Comparison of ENCODE assay signal across 32 mouse cellular contexts in the genomic region with DNA sequence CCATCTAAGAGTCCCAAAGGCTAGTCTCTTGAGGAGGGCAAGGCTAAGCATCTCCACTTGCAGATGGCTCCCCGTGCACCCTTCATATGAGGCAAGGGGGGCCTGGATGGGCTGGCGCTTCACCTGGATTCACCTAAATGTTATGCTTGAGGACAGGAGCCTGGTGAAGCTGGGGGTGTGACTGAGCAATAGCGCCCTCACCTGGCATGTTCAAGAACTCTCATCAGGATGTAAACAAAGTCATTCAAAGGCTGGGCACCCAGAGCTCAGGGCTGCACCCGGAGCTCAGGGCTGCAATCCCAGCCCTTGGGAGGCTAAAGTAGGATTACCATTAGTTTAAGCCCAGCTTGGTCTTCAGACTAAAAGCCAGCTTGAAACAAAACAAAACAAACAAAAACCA. TPM values are rescaled to one million over a fixed set of nuclear protein-coding genes. Genes with fewer than 3 reads are reported as not detected.
A peak's percentile ranks its signal among the peaks of the same experiment; 100 is the strongest.
DNase-seq lines count a peak whose midpoint lies in the region; ATAC-seq and TF ChIP-seq lines count a peak whose summit lies in the region.
"Had no signal": no experiment of that assay in that cellular context is flagged by ENCODE, and none has a peak within 500 bp of the region (broad histone marks: within the 10 kb centered on the region; RNA-seq: fewer than 3 reads in every experiment).

No protein-coding gene starts in this region.

- no peaks in the 10 kb centered on the region for H3K36me3 ChIP-seq in hindbrain, postnatal 0 days (ENCODE audit: insufficient read depth, low read length)
- no peaks in the 10 kb centered on the region for H3K36me3 ChIP-seq in hindbrain, embryonic 14.5 days (replicated peaks; ENCODE audit: control insufficient read depth, insufficient read depth)
- no peaks in the 10 kb centered on the region for H3K36me3 ChIP-seq in testis, adult 2 months (ENCODE audit: control insufficient read depth, insufficient read depth, low read length)
- H3K36me3 ChIP-seq: embryonic facial prominence, embryonic 12.5 days; forebrain, embryonic 10.5 days; forebrain, embryonic 15.5 days; G1E; hindbrain, embryonic 10.5 days; midbrain, embryonic 13.5 days; neural tube, embryonic 13.5 days had no signal

- H3K27ac ChIP-seq in hindbrain, postnatal 0 days = no peak overlapping the region
- H3K27ac ChIP-seq in hindbrain, embryonic 14.5 days = no peak overlapping the region
- H3K27ac ChIP-seq in testis, adult 2 months (ENCODE audit: control insufficient read depth, insufficient read depth, low read depth, low read length) = no peak overlapping the region
- H3K27ac ChIP-seq: embryonic facial prominence, embryonic 12.5 days; forebrain, embryonic 10.5 days; forebrain, embryonic 15.5 days; hindbrain, embryonic 10.5 days; liver, embryonic 14.5 days; macrophage; midbrain, embryonic 13.5 days; neural tube, embryonic 13.5 days had no signal

- no peak for ATAC-seq in hindbrain, postnatal 0 days
- ATAC-seq in hindbrain, embryonic 14.5 days (ENCODE audit: low FRiP score) = no peak
- ATAC-seq in frontal cortex, adult (ENCODE audit: low TSS enrichment) = no peak; the same call in 1 of the 2 replicates
- ATAC-seq: CD4-positive, CD25-positive, alpha-beta regulatory T cell, adult 4 months; forebrain, embryonic 15.5 days; hindbrain, embryonic 16.5 days; intestine, embryonic 16.5 days; midbrain, embryonic 13.5 days had no signal

- H3K27me3 ChIP-seq in hindbrain, postnatal 0 days (ENCODE audit: insufficient read depth, low read length) = no peaks in the 10 kb centered on the region
- no peaks in the 10 kb centered on the region for H3K27me3 ChIP-seq in hindbrain, embryonic 14.5 days (ENCODE audit: control insufficient read depth, insufficient read depth, low read length)
- no peaks in the 10 kb centered on the region for H3K27me3 ChIP-seq in testis, adult 2 months (ENCODE audit: control insufficient read depth, insufficient read depth, low read length)
- H3K27me3 ChIP-seq: embryonic facial prominence, embryonic 12.5 days; forebrain, embryonic 15.5 days; midbrain, embryonic 13.5 days; neural tube, embryonic 13.5 days had no signal

- no peak overlapping the region for H3K4me3 ChIP-seq in hindbrain, postnatal 0 days (ENCODE audit: low read length)
- H3K4me3 ChIP-seq in hindbrain, embryonic 14.5 days (replicated peaks; ENCODE audit: low read length) = no peak overlapping the region
- no peak overlapping the region for H3K4me3 ChIP-seq in testis, adult 2 months (ENCODE audit: control insufficient read depth, low read depth, low read length)
- H3K4me3 ChIP-seq: embryonic facial prominence, embryonic 12.5 days; forebrain, embryonic 10.5 days; forebrain, embryonic 15.5 days; hindbrain, embryonic 10.5 days; midbrain, embryonic 13.5 days; neural tube, embryonic 13.5 days had no signal

- peak; percentile 33; the same call in 1 of the 2 replicates for TF ChIP-seq CTCF in hindbrain, postnatal 0 days (IDR thresholded peaks at IDR 0.05; ENCODE audit: low read depth)
- peak; percentile 68; the same call in 1 of the 2 replicates for TF ChIP-seq CTCF in testis, adult 2 months (IDR thresholded peaks at IDR 0.05; ENCODE audit: control insufficient read depth, insufficient read depth, insufficient replicate concordance, low read depth, low read length)

- H3K4me1 ChIP-seq in hindbrain, postnatal 0 days (ENCODE audit: insufficient read depth, low read length) = no peaks in the 10 kb centered on the region
- no peaks in the 10 kb centered on the region for H3K4me1 ChIP-seq in hindbrain, embryonic 14.5 days (replicated peaks; ENCODE audit: control insufficient read depth, insufficient read depth, low read length)
- H3K4me1 ChIP-seq in testis, adult 2 months (ENCODE audit: control insufficient read depth, insufficient read depth, low read length) = no peaks in the 10 kb centered on the region
- H3K4me1 ChIP-seq: embryonic facial prominence, embryonic 12.5 days; forebrain, embryonic 10.5 days; forebrain, embryonic 15.5 days; hindbrain, embryonic 10.5 days; midbrain, embryonic 13.5 days; neural tube, embryonic 13.5 days had no signal

- H3K9ac ChIP-seq in hindbrain, postnatal 0 days (replicated peaks; ENCODE audit: low read length) = no peak overlapping the region
- H3K9ac ChIP-seq in hindbrain, embryonic 14.5 days = no peak overlapping the region
- H3K9ac ChIP-seq: embryonic facial prominence, embryonic 12.5 days; forebrain, embryonic 15.5 days; liver, embryonic 14.5 days; midbrain, embryonic 13.5 days; neural tube, embryonic 13.5 days had no signal

- H3K9me3 ChIP-seq in hindbrain, postnatal 0 days (ENCODE audit: low read length) = 0 out of 2 replicates have a peak, but pooled peaks cover 3% of the 10 kb centered on the region
- peaks cover 8% of the 10 kb centered on the region for H3K9me3 ChIP-seq in hindbrain, embryonic 14.5 days (ENCODE audit: control insufficient read depth, low read length)

- no peak for TF ChIP-seq POLR2A in testis, adult 2 months (IDR thresholded peaks at IDR 0.05; ENCODE audit: control insufficient read depth, low read depth, low read length)

- no peak for DNase-seq in hindbrain, postnatal 0 days (ENCODE audit: low spot score)
- DNase-seq in hindbrain, embryonic 14.5 days (ENCODE audit: low spot score) = no peak
- DNase-seq in testis, postnatal 14 days (ENCODE audit: low spot score) = no peak
- DNase-seq in ZHBTc4 (ENCODE audit: low read depth, low spot score) = peak; percentile 58
- no peak for DNase-seq in kidney, adult 18-20 months
- no peak for DNase-seq in cerebellum, adult 11-12 months
- DNase-seq: adrenal gland, adult 2 months; cerebellum, adult 11 months; cerebellum, postnatal 10 days; gastrocnemius, postnatal 14 days; heart, postnatal 14 days; kidney, postnatal 14 days; left cerebral cortex, postnatal 4 days; lung, adult 2 months; lung, postnatal 10 days; thymus, postnatal 14 days had no signal

- 61% methylated on average over 4 of the region's 4 CpGs for WGBS in hindbrain, postnatal 0 days
- 55% methylated on average over 4 of the region's 4 CpGs for WGBS in hindbrain, embryonic 14.5 days

- no peak overlapping the region for H3K4me2 ChIP-seq in hindbrain, postnatal 0 days (ENCODE audit: low read depth, low read length)
- no peak overlapping the region for H3K4me2 ChIP-seq in hindbrain, embryonic 14.5 days (replicated peaks)
- H3K4me2 ChIP-seq: embryonic facial prominence, embryonic 12.5 days; forebrain, embryonic 15.5 days; midbrain, embryonic 13.5 days; neural tube, embryonic 13.5 days had no signal

RNA-seq across cellular contexts. Expression of gene Rimbp2, which starts 11.1 kb away (rescaled TPM):
- total RNA-seq in hindbrain, postnatal 0 days (2014; rRNA removed) = 18.9 and 20.9 TPM in 2 replicates
- 4.5 and 4.6 TPM in 2 replicates for polyA plus RNA-seq in hindbrain, postnatal 0 days (2015; fragmentation: Nextera tagmentation; extraction: Ambion mirVana)
- polyA plus RNA-seq in hindbrain, embryonic 14.5 days (2014; fragmentation: Nextera tagmentation; extraction: Ambion mirVana) = 8.1 and 8.9 TPM in 2 replicates
- polyA plus RNA-seq in testis, adult 2 months (2012; rRNA removed) = 1.2 and 1.9 TPM in 2 replicates
- total RNA-seq: G1E; granulocyte monocyte progenitor cell, adult 5-6 weeks; heart, postnatal 14 days; megakaryocyte-erythroid progenitor cell, adult 5-6 weeks had no signal
- polyA plus RNA-seq: G1E, macrophage had no signal

RNA-seq across cellular contexts. Expression of gene Stx2, which starts 44.0 kb away (rescaled TPM):
- 14.1 and 16.3 TPM in 2 replicates for total RNA-seq in hindbrain, postnatal 0 days (2014; rRNA removed)
- polyA plus RNA-seq in hindbrain, postnatal 0 days (2015; fragmentation: Nextera tagmentation; extraction: Ambion mirVana) = 11.9 and 15.0 TPM in 2 replicates
- polyA plus RNA-seq in hindbrain, embryonic 14.5 days (2014; fragmentation: Nextera tagmentation; extraction: Ambion mirVana) = 15.0 and 15.2 TPM in 2 replicates
- 51.0 and 52.4 TPM in 2 replicates for polyA plus RNA-seq in testis, adult 2 months (2012; rRNA removed)

RNA-seq across cellular contexts. Expression of gene Ran, which starts 55.5 kb away (rescaled TPM):
- total RNA-seq in hindbrain, postnatal 0 days (2014; rRNA removed) = 156 and 159 TPM in 2 replicates
- polyA plus RNA-seq in hindbrain, postnatal 0 days (2015; fragmentation: Nextera tagmentation; extraction: Ambion mirVana) = 304 and 314 TPM in 2 replicates
- 343 and 359 TPM in 2 replicates for polyA plus RNA-seq in hindbrain, embryonic 14.5 days (2014; fragmentation: Nextera tagmentation; extraction: Ambion mirVana)
- 254 and 277 TPM in 2 replicates for polyA plus RNA-seq in testis, adult 2 months (2012; rRNA removed)
